Mouse (Mus musculus) cerebellum, adult 11 months (tissue): ENCODE measurements at regions not wholly inside any gene's neighbourhood (a gene's known extent, or its start where the extent isn't known, plus 50 kb on each side); places are given as distances from the start of the nearest gene placed in this dataset.

ENCODE experiments used
- DNase-seq: peaks from one replicate; pipeline ENCODE4 v3.0.0; 2022

- no peak for DNase-seq
Measured at GRCm38 (mm10) chr4:7597671-7598390, 641.0 kb downstream of the Car8 start.

GRCm38 (mm10) chr4:7596116-7596515, 642.7 kb downstream of the Car8 start:
- no peak for DNase-seq

GRCm38 (mm10) chr4:7583851-7584250, 655.0 kb downstream of the Car8 start:
- no peak for DNase-seq

- no peak for DNase-seq
Measured at GRCm38 (mm10) chr4:7581931-7582330, 656.9 kb downstream of the Car8 start.

- DNase-seq = no peak
Measured at GRCm38 (mm10) chr4:7581220-7581916, 657.5 kb downstream of the Car8 start.

- DNase-seq = no peak
Measured at GRCm38 (mm10) chr4:7580554-7581219, 658.2 kb downstream of the Car8 start.

GRCm38 (mm10) chr4:7574011-7574410, 664.8 kb downstream of the Car8 start:
- no peak for DNase-seq

GRCm38 (mm10) chr4:7567687-7568393, 671.0 kb downstream of the Car8 start:
- no peak for DNase-seq

- no peak for DNase-seq
Measured at GRCm38 (mm10) chr4:7559867-7560832, 678.7 kb downstream of the Car8 start.

- DNase-seq = no peak
Measured at GRCm38 (mm10) chr4:7558721-7559120, 680.1 kb downstream of the Car8 start.

- DNase-seq = no peak
Measured at GRCm38 (mm10) chr4:7534301-7534700, 704.5 kb downstream of the Car8 start.

- DNase-seq = no peak
Measured at GRCm38 (mm10) chr4:7527718-7528117, 711.1 kb downstream of the Car8 start.

- no peak for DNase-seq
Measured at GRCm38 (mm10) chr4:7513081-7513480, 725.8 kb downstream of the Car8 start.

GRCm38 (mm10) chr4:7485552-7485951, 753.3 kb downstream of the Car8 start:
- no peak for DNase-seq

- no peak for DNase-seq
Measured at GRCm38 (mm10) chr4:7455130-7455529, 783.7 kb downstream of the Car8 start.

- no peak for DNase-seq
Measured at GRCm38 (mm10) chr4:7452678-7453077, 786.2 kb downstream of the Car8 start.

- no peak for DNase-seq
Measured at GRCm38 (mm10) chr4:7450991-7451390, 787.9 kb downstream of the Car8 start.

- no peak for DNase-seq
Measured at GRCm38 (mm10) chr4:7429308-7429707, 809.5 kb downstream of the Car8 start.

GRCm38 (mm10) chr4:7424081-7424480, 814.8 kb downstream of the Car8 start:
- no peak for DNase-seq

GRCm38 (mm10) chr4:7423204-7423603, 815.6 kb downstream of the Car8 start:
- DNase-seq = no peak

- no peak for DNase-seq
Measured at GRCm38 (mm10) chr4:7422787-7423186, 816.1 kb downstream of the Car8 start.

GRCm38 (mm10) chr4:7414301-7414700, 824.5 kb downstream of the Car8 start:
- no peak for DNase-seq
